Mouse (Mus musculus): ENCODE measurements at regions not wholly inside any gene's neighbourhood (a gene's known extent, or its start where the extent isn't known, plus 50 kb on each side); places are given as distances from the start of the nearest gene placed in this dataset.
"Not testable (repeated sequence)": the region's sequence is repeated elsewhere in the genome, so short reads cannot be mapped to it uniquely, and the experiment has no call there.

DNA sequence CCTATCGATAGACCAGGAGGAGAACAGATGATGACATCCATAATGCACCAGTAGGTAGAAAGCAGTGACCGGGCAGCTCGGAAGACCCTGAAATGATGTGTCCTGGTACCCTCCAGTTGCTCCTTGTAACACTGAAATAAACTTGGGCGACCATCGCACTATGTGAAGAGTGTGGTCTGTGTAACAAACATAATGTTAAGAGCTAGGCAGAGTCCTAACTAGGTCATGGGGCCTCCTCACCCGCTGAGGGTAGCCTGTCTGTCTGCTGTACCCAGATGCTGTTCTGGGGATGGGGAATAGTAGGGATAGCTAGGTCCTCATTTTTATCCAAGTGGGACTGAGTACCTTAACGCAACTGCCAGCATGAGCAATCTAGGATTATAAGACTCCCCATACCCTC is 79.8 kb downstream of the Btg1 start:
- no peak overlapping the region for H3K4me2 ChIP-seq (ENCODE audit: low read depth)
- H3K4me1 ChIP-seq (ENCODE audit: control insufficient read depth, insufficient read depth, low read length): no peaks in the 10 kb centered on the region
- WGBS: 97% methylated on average over 7 of the region's 7 CpGs
- H3K27me3 ChIP-seq (ENCODE audit: control insufficient read depth, insufficient read depth, low read length): no peaks in the 10 kb centered on the region
- no peak overlapping the region for H3K27ac ChIP-seq (ENCODE audit: low read depth, low read length)
- H3K36me3 ChIP-seq (ENCODE audit: control insufficient read depth, insufficient read depth, low read length): no peaks in the 10 kb centered on the region
- no peaks in the 10 kb centered on the region for H3K9me3 ChIP-seq (ENCODE audit: control insufficient read depth, low read length)
- H3K4me3 ChIP-seq (ENCODE audit: low read depth, low read length): no peak overlapping the region
- H3K9ac ChIP-seq (ENCODE audit: low read length): no peak overlapping the region
- DNase-seq (ENCODE audit: low spot score) (no peak), ATAC-seq (ENCODE audit: insufficient read depth, low FRiP score, low TSS enrichment) (no peak)

- H3K27ac ChIP-seq (ENCODE audit: low read depth, low read length): no peak overlapping the region
- no peak for ATAC-seq (ENCODE audit: insufficient read depth, low FRiP score, low TSS enrichment)
- DNase-seq (ENCODE audit: low spot score): no peak
- no peak overlapping the region for H3K4me3 ChIP-seq (ENCODE audit: low read depth, low read length)
- no peaks in the 10 kb centered on the region for H3K9me3 ChIP-seq (ENCODE audit: control insufficient read depth, low read length)
- 69% methylated on average over 3 of the region's 3 CpGs for WGBS
- no peak overlapping the region for H3K4me2 ChIP-seq (ENCODE audit: low read depth)
- H3K9ac ChIP-seq (ENCODE audit: low read length): no peak overlapping the region
- no peaks in the 10 kb centered on the region for H3K36me3 ChIP-seq (ENCODE audit: control insufficient read depth, insufficient read depth, low read length)
- no peaks in the 10 kb centered on the region for H3K4me1 ChIP-seq (ENCODE audit: control insufficient read depth, insufficient read depth, low read length)
- H3K27me3 ChIP-seq (ENCODE audit: control insufficient read depth, insufficient read depth, low read length): no peaks in the 10 kb centered on the region
These were observed 81.0 kb downstream of the Btg1 start for GRCm38 (mm10) chr10:96697781-96698180.

GRCm38 (mm10) chr10:96706656-96707055 is 89.8 kb downstream of the Btg1 start:
- DNase-seq (ENCODE audit: low spot score) (no peak), ATAC-seq (ENCODE audit: insufficient read depth, low FRiP score, low TSS enrichment) (no peak)
- H3K9ac ChIP-seq (ENCODE audit: low read length): no peak overlapping the region
- H3K9me3 ChIP-seq (ENCODE audit: control insufficient read depth, low read length): no peaks in the 10 kb centered on the region
- H3K4me1 ChIP-seq (ENCODE audit: control insufficient read depth, insufficient read depth, low read length): no peaks in the 10 kb centered on the region
- no peak overlapping the region for H3K4me2 ChIP-seq (ENCODE audit: low read depth)
- no peaks in the 10 kb centered on the region for H3K36me3 ChIP-seq (ENCODE audit: control insufficient read depth, insufficient read depth, low read length)
- WGBS: 91% methylated on average over 4 of the region's 4 CpGs
- no peaks in the 10 kb centered on the region for H3K27me3 ChIP-seq (ENCODE audit: control insufficient read depth, insufficient read depth, low read length)
- no peak overlapping the region for H3K27ac ChIP-seq (ENCODE audit: low read depth, low read length)
- no peak overlapping the region for H3K4me3 ChIP-seq (ENCODE audit: low read depth, low read length)

GRCm38 (mm10) chr10:96708471-96708870 is 91.7 kb downstream of the Btg1 start:
- Histone ChIP-seq H3K4me2 (ENCODE audit: low read depth) (no peak overlapping the region), H3K27me3 (ENCODE audit: control insufficient read depth, insufficient read depth, low read length) (no peaks in the 10 kb centered on the region), H3K9me3 (ENCODE audit: control insufficient read depth, low read length) (no peaks in the 10 kb centered on the region), H3K4me1 (ENCODE audit: control insufficient read depth, insufficient read depth, low read length) (no peaks in the 10 kb centered on the region), H3K9ac (ENCODE audit: low read length) (no peak overlapping the region), H3K36me3 (ENCODE audit: control insufficient read depth, insufficient read depth, low read length) (no peaks in the 10 kb centered on the region), H3K27ac (ENCODE audit: low read depth, low read length) (no peak overlapping the region), H3K4me3 (ENCODE audit: low read depth, low read length) (no peak overlapping the region)
- 84% methylated on average over 2 of the region's 2 CpGs for WGBS
- no peak for ATAC-seq (ENCODE audit: insufficient read depth, low FRiP score, low TSS enrichment)
- DNase-seq (ENCODE audit: low spot score): no peak

DNA sequence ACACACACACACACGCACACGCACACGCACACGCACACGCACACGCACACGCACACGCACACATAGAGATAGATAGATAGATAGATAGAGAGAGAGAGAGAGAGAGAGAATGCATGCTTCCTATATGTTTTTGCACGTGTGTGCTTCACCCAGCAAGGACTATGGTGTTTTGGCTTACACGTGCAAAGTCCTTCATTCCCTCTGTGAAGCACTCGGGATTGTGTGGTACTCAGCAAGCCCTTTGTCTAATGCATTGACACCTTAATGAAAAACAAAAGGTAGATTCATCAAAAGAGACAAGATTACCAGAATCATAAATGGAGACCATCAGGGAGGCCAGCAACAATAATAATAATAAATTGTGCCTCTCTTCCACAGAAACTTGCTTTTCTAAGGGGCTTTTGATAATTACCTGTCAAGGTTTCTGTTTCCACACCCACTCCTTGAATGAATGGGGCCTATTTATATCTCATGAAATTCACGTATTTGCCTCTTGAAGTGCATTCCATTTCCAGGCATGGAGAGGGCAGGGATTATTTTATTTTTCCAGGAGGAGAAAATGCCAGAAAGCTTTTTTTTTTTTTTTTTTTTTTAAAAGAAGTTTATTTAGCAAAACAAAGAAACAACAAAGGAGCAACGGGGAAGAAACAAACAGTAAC is 93.0 kb downstream of the Btg1 start:
- H3K4me1 ChIP-seq (ENCODE audit: control insufficient read depth, insufficient read depth, low read length): no peaks in the 10 kb centered on the region
- 90% methylated on average over 13 of the region's 13 CpGs for WGBS
- no peak for DNase-seq (ENCODE audit: low spot score)
- H3K9ac ChIP-seq (ENCODE audit: low read length): no peak overlapping the region
- no peak overlapping the region for H3K4me3 ChIP-seq (ENCODE audit: low read depth, low read length)
- no peaks in the 10 kb centered on the region for H3K9me3 ChIP-seq (ENCODE audit: control insufficient read depth, low read length)
- H3K27me3 ChIP-seq (ENCODE audit: control insufficient read depth, insufficient read depth, low read length): no peaks in the 10 kb centered on the region
- H3K36me3 ChIP-seq (ENCODE audit: control insufficient read depth, insufficient read depth, low read length): no peaks in the 10 kb centered on the region
- no peak overlapping the region for H3K27ac ChIP-seq (ENCODE audit: low read depth, low read length)
- no peak overlapping the region for H3K4me2 ChIP-seq (ENCODE audit: low read depth)
- no peak for ATAC-seq (ENCODE audit: insufficient read depth, low FRiP score, low TSS enrichment)

- Histone ChIP-seq H3K9ac (ENCODE audit: low read length) (no peak overlapping the region), H3K27ac (ENCODE audit: low read depth, low read length) (no peak overlapping the region), H3K4me2 (ENCODE audit: low read depth) (no peak overlapping the region), H3K4me1 (ENCODE audit: control insufficient read depth, insufficient read depth, low read length) (no peaks in the 10 kb centered on the region), H3K9me3 (ENCODE audit: control insufficient read depth, low read length) (no peaks in the 10 kb centered on the region), H3K27me3 (ENCODE audit: control insufficient read depth, insufficient read depth, low read length) (no peaks in the 10 kb centered on the region), H3K4me3 (ENCODE audit: low read depth, low read length) (no peak overlapping the region), H3K36me3 (ENCODE audit: control insufficient read depth, insufficient read depth, low read length) (no peaks in the 10 kb centered on the region)
- ATAC-seq (ENCODE audit: insufficient read depth, low FRiP score, low TSS enrichment): no peak
- no peak for DNase-seq (ENCODE audit: low spot score)
- 66% methylated on average over 2 of the region's 2 CpGs for WGBS
These were observed 95.2 kb downstream of the Btg1 start for GRCm38 (mm10) chr10:96711993-96712392.

GRCm38 (mm10) chr10:96714702-96715101 is 97.9 kb downstream of the Btg1 start:
- WGBS: 89% methylated on average over 2 of the region's 2 CpGs
- H3K9me3 ChIP-seq (ENCODE audit: control insufficient read depth, low read length): no peaks in the 10 kb centered on the region
- H3K4me1 ChIP-seq (ENCODE audit: control insufficient read depth, insufficient read depth, low read length): no peaks in the 10 kb centered on the region
- H3K9ac ChIP-seq (ENCODE audit: low read length): no peak overlapping the region
- H3K27ac ChIP-seq (ENCODE audit: low read depth, low read length): no peak overlapping the region
- ATAC-seq (ENCODE audit: insufficient read depth, low FRiP score, low TSS enrichment) (no peak), DNase-seq (ENCODE audit: low spot score) (no peak)
- no peaks in the 10 kb centered on the region for H3K36me3 ChIP-seq (ENCODE audit: control insufficient read depth, insufficient read depth, low read length)
- no peak overlapping the region for H3K4me3 ChIP-seq (ENCODE audit: low read depth, low read length)
- H3K4me2 ChIP-seq (ENCODE audit: low read depth): no peak overlapping the region
- no peaks in the 10 kb centered on the region for H3K27me3 ChIP-seq (ENCODE audit: control insufficient read depth, insufficient read depth, low read length)

GRCm38 (mm10) chr10:96717281-96717680 is 100.5 kb downstream of the Btg1 start:
- DNase-seq (ENCODE audit: low spot score) (no peak), ATAC-seq (ENCODE audit: insufficient read depth, low FRiP score, low TSS enrichment) (peak; percentile 32; the same call in 1 of the 2 replicates)
- Histone ChIP-seq H3K4me1 (ENCODE audit: control insufficient read depth, insufficient read depth, low read length) (peaks cover 5% of the 10 kb centered on the region), H3K4me3 (ENCODE audit: low read depth, low read length) (no peak overlapping the region), H3K9me3 (ENCODE audit: control insufficient read depth, low read length) (no peaks in the 10 kb centered on the region), H3K4me2 (ENCODE audit: low read depth) (no peak overlapping the region), H3K36me3 (ENCODE audit: control insufficient read depth, insufficient read depth, low read length) (no peaks in the 10 kb centered on the region), H3K27me3 (ENCODE audit: control insufficient read depth, insufficient read depth, low read length) (no peaks in the 10 kb centered on the region), H3K27ac (ENCODE audit: low read depth, low read length) (no peak overlapping the region), H3K9ac (ENCODE audit: low read length) (no peak overlapping the region)
- 52% methylated on average over 7 of the region's 7 CpGs for WGBS

GRCm38 (mm10) chr10:96718706-96719105 is 101.9 kb downstream of the Btg1 start:
- not testable (repeated sequence) for H3K4me3 ChIP-seq (ENCODE audit: low read depth, low read length); DNase-seq (ENCODE audit: low spot score); H3K4me1 ChIP-seq (ENCODE audit: control insufficient read depth, insufficient read depth, low read length); ATAC-seq (ENCODE audit: insufficient read depth, low FRiP score, low TSS enrichment); H3K27me3 ChIP-seq (ENCODE audit: control insufficient read depth, insufficient read depth, low read length); H3K9ac ChIP-seq (ENCODE audit: low read length); H3K9me3 ChIP-seq (ENCODE audit: control insufficient read depth, low read length); H3K4me2 ChIP-seq (ENCODE audit: low read depth); H3K36me3 ChIP-seq (ENCODE audit: control insufficient read depth, insufficient read depth, low read length); H3K27ac ChIP-seq (ENCODE audit: low read depth, low read length)
- WGBS: 91% methylated on average over 7 of the region's 7 CpGs
